Mouse (Mus musculus) liver, embryonic 13.5 days (tissue): Measurements from ENCODE around the gene Elane. TPM values are rescaled to one million over a fixed set of nuclear protein-coding genes. Genes with fewer than 3 reads are reported as not detected.

Source experiments
- ATAC-seq: fragments of 200-750 bp; cut with Nextera tagmentation; 2 replicates; pipeline ENCODE4 v1.8.0; 2017; ENCODE audit warnings: low read depth, mild to moderate bottlenecking, moderate number of reproducible peaks, moderate library complexity
- DNase-seq: peaks from one replicate; pipeline ENCODE4 v3.0.0; 2022
- H3K27ac ChIP-seq: fragments of 300-500 bp; sonication (generic); 2 replicates; pipeline ENCODE4 v1.5.1; 2015; ENCODE audit warnings: moderate library complexity, mild to moderate bottlenecking, inconsistent platforms
- H3K27me3 ChIP-seq: fragments of 300-500 bp; sonication (generic); 2 replicates; pipeline ENCODE4 v1.6.1; 2015; ENCODE audit warnings: mild to moderate bottlenecking, inconsistent platforms
- H3K36me3 ChIP-seq: fragments of 300-500 bp; sonication (generic); 2 replicates; pipeline ENCODE4 v1.6.1; 2015; ENCODE audit warnings: mild to moderate bottlenecking, inconsistent platforms
- H3K4me1 ChIP-seq: fragments of 300-500 bp; sonication (generic); replicated peaks from 2 replicates; pipeline ENCODE4 v1.6.1; 2015; ENCODE audit warnings: inconsistent platforms
- H3K4me2 ChIP-seq: fragments of 300-500 bp; sonication (generic); 2 replicates; pipeline ENCODE4 v1.6.1; 2015; ENCODE audit warnings: inconsistent platforms, mild to moderate bottlenecking, moderate library complexity
- H3K4me3 ChIP-seq: fragments of 300-500 bp; sonication (generic); replicated peaks from 2 replicates; pipeline ENCODE4 v1.5.1; 2015; ENCODE audit warnings: mild to moderate bottlenecking, inconsistent platforms
- H3K9ac ChIP-seq: fragments of 300-500 bp; sonication (generic); 2 replicates; pipeline ENCODE4 v1.6.1; 2015; ENCODE audit warnings: mild to moderate bottlenecking, inconsistent platforms
- H3K9me3 ChIP-seq: fragments of 300-500 bp; sonication (generic); replicated peaks from 2 replicates; pipeline ENCODE4 v1.6.1; 2016; ENCODE audit warnings: inconsistent platforms
- WGBS: fragments of 180-500 bp; shearing (Covaris S2); methylation state at CpG from one replicate; pipeline ENCODE4 v1.1.7; 2015; ENCODE audit not compliant: insufficient replicate concordance; 5-methylcytosine and 5-hydroxymethylcytosine counted together
- polyA plus RNA-seq: library from polyadenylated mRNA; unstranded; fragments of >200 nt; fragmentation: Nextera tagmentation; extraction: Ambion mirVana; gene quantifications from 2 replicates; pipeline ENCODE4 v1.2.1, GENCODE M21; 2015

The Elane gene
- polyA plus RNA-seq, 1 experiment from 2014 or later, result 59.3 TPM

DNA sequence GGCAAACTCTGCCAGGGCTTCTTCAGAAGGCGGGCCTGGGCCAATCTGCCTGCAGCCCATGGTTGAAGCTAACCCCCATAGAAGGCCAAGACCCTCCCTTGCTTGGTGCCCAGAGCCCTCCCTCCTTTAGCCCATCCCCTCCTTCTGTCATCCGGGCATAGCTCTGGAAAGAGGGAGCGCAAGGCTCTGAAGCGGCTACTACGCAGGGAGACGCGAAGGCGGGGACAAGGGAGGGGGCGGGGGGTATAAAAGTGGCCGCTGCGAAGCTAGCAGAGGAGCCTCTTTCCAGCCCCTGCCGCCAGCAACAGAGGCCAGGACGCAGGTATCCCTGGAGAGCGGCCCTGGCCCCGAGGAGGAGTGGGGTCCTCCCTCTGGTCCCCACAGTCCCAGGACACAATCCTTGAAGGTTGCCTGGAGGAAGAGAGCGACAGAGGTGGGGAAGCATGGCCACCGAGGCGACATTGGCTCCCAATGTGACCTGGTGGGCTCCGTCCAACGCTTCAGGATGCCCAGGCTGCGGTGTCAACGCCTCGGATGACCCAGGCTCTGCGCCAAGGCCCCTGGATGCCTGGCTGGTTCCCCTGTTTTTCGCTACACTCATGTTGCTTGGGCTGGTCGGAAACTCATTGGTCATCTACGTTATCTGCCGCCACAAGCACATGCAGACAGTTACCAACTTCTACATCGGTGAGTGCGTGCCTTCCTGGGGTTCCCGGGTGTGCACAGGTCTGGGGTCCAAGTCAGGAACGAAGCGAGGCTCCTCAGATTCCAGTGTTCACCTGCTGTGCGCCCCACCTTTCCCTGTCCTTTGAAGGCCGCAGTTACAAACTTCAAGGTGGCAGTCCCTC, 32.4 kb downstream of the Elane start:
- Histone ChIP-seq H3K9ac (peak overlapping the region; percentile 35), H3K4me2 (peak overlapping the region; percentile 98), H3K27ac (no peak overlapping the region), H3K36me3 (peaks cover under 1% of the 10 kb centered on the region; the same call in 1 of the 2 replicates), H3K27me3 (peaks cover 63% of the 10 kb centered on the region), H3K9me3 (no peaks in the 10 kb centered on the region), H3K4me1 (peaks cover 82% of the 10 kb centered on the region), H3K4me3 (peak overlapping the region; percentile 25)
- DNase-seq, result no peak
- WGBS, result 13% methylated on average over 35 of the region's 35 CpGs
- no peak for ATAC-seq

GRCm38 (mm10) chr10:79919251-79919849, 33.3 kb downstream of the Elane start:
- peaks cover 65% of the 10 kb centered on the region for H3K27me3 ChIP-seq
- H3K27ac ChIP-seq, result no peak overlapping the region
- peak overlapping the region; percentile 98; the same call in 1 of the 2 replicates for H3K4me2 ChIP-seq
- no peaks in the 10 kb centered on the region for H3K36me3 ChIP-seq
- no peak for DNase-seq
- peaks cover 74% of the 10 kb centered on the region for H3K4me1 ChIP-seq
- H3K9me3 ChIP-seq, result no peaks in the 10 kb centered on the region
- 0 out of 2 replicates have a peak overlapping the region, but pooled peaks have one; percentile 25 for H3K4me3 ChIP-seq
- ATAC-seq, result no peak
- 11% methylated on average over 21 of the region's 21 CpGs for WGBS
- H3K9ac ChIP-seq, result no peak overlapping the region

DNA sequence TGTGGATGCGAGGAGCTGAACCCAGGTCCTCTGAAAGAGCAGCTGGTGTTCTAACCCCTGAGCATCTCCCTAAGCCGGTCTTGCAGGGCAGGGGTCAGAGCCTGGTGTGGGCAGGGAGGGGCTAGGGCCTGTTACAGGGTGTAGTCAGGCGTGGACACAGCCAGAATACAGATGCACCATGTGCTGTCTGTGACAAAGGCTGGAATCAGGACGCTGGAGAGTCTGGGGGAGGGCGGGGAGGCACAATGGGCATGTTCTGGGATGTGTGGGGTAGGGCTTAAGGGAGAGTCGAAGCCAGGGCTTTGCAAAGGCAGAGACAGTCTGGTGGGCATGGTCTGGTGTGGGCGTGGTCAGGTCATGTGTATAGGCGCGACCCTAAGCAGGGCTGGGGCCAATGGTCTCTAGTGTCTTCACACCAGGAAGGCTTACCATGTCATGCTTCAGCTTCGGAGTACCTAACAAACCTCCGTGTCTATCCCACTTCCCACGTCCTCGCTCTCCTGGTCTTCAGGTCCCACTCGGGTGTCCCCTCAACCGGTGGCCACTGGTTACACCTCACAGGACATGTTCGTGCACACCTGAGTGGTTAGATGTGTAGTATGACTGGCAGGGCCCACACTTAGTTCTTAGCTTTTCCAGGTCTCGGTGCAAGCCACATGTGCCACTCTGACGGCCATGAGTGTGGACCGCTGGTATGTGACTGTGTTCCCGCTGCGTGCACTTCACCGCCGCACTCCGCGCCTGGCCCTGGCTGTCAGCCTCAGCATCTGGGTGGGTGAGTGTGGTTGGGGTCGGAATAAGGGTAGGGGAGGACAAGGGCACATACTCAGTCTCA, 34.2 kb downstream of the Elane start:
- H3K27ac ChIP-seq, result no peak overlapping the region
- DNase-seq (no peak), ATAC-seq (no peak)
- no peaks in the 10 kb centered on the region for H3K36me3 ChIP-seq
- peaks cover 65% of the 10 kb centered on the region for H3K27me3 ChIP-seq
- H3K4me3 ChIP-seq, result peak overlapping the region; percentile 30; the same call in 1 of the 2 replicates
- 30% methylated on average over 26 of the region's 26 CpGs for WGBS
- H3K9ac ChIP-seq, result no peak overlapping the region
- H3K9me3 ChIP-seq, result no peaks in the 10 kb centered on the region
- peak overlapping the region; percentile 50; the same call in 1 of the 2 replicates for H3K4me2 ChIP-seq
- H3K4me1 ChIP-seq, result peaks cover 68% of the 10 kb centered on the region

- no peak for ATAC-seq
- Histone ChIP-seq H3K4me3 (peak within 1 kb of the TSS; percentile 30), H3K36me3 (no peaks in the 10 kb centered on the region), H3K9me3 (no peaks in the 10 kb centered on the region), H3K4me1 (peaks cover 67% of the 10 kb centered on the region), H3K27me3 (peaks cover 65% of the 10 kb centered on the region), H3K4me2 (peak within 1 kb of the TSS; percentile 50), H3K27ac (no peak within 1 kb of the TSS), H3K9ac (0 out of 2 replicates have a peak within 1 kb of the TSS, but pooled peaks have one; percentile 17)
- 12% methylated on average over 40 of the region's 41 CpGs for WGBS
- DNase-seq, result no peak
Measured at GRCm38 (mm10) chr10:79920958-79921535, 35.0 kb downstream of the Elane start, which contains the start of gene R3hdm4. TSS of gene R3hdm4 (minus strand) at chr10:79921208.

GRCm38 (mm10) chr10:79921572-79921971, 35.5 kb downstream of the Elane start:
- Histone ChIP-seq H3K9ac (0 out of 2 replicates have a peak overlapping the region, but pooled peaks have one; percentile 17), H3K27me3 (peaks cover 65% of the 10 kb centered on the region), H3K4me2 (peak overlapping the region; percentile 50), H3K4me1 (peaks cover 69% of the 10 kb centered on the region), H3K36me3 (no peaks in the 10 kb centered on the region), H3K9me3 (no peaks in the 10 kb centered on the region), H3K4me3 (peak overlapping the region; percentile 30), H3K27ac (no peak overlapping the region)
- DNase-seq (no peak), ATAC-seq (no peak)
- WGBS, result 13% methylated on average over 34 of the region's 34 CpGs

- H3K27ac ChIP-seq, result peak overlapping the region; percentile 88
- H3K4me3 ChIP-seq, result 0 out of 2 replicates have a peak overlapping the region, but pooled peaks have one; percentile 85
- ATAC-seq (no peak), DNase-seq (peak; percentile 85)
- 14% methylated on average over 29 of the region's 29 CpGs for WGBS
- H3K9ac ChIP-seq, result peak overlapping the region; percentile 84; the same call in 1 of the 2 replicates
- no peaks in the 10 kb centered on the region for H3K36me3 ChIP-seq
- H3K9me3 ChIP-seq, result no peaks in the 10 kb centered on the region
- peaks cover 70% of the 10 kb centered on the region for H3K4me1 ChIP-seq
- H3K4me2 ChIP-seq, result peak overlapping the region; percentile 84
- H3K27me3 ChIP-seq, result peaks cover 34% of the 10 kb centered on the region
Measured at GRCm38 (mm10) chr10:79924998-79925784, 39.1 kb downstream of the Elane start.

GRCm38 (mm10) chr10:79925785-79926490, 39.9 kb downstream of the Elane start:
- Histone ChIP-seq H3K4me2 (peak overlapping the region; percentile 84), H3K36me3 (peaks cover 7% of the 10 kb centered on the region), H3K4me3 (peak overlapping the region; percentile 85), H3K9me3 (no peaks in the 10 kb centered on the region), H3K27ac (peak overlapping the region; percentile 88), H3K9ac (peak overlapping the region; percentile 84), H3K4me1 (peaks cover 69% of the 10 kb centered on the region), H3K27me3 (peaks cover 27% of the 10 kb centered on the region)
- WGBS, result 10% methylated on average over 15 of the region's 15 CpGs
- DNase-seq, result no peak
- ATAC-seq, result peak; percentile 2; the same call in 1 of the 2 replicates

DNA sequence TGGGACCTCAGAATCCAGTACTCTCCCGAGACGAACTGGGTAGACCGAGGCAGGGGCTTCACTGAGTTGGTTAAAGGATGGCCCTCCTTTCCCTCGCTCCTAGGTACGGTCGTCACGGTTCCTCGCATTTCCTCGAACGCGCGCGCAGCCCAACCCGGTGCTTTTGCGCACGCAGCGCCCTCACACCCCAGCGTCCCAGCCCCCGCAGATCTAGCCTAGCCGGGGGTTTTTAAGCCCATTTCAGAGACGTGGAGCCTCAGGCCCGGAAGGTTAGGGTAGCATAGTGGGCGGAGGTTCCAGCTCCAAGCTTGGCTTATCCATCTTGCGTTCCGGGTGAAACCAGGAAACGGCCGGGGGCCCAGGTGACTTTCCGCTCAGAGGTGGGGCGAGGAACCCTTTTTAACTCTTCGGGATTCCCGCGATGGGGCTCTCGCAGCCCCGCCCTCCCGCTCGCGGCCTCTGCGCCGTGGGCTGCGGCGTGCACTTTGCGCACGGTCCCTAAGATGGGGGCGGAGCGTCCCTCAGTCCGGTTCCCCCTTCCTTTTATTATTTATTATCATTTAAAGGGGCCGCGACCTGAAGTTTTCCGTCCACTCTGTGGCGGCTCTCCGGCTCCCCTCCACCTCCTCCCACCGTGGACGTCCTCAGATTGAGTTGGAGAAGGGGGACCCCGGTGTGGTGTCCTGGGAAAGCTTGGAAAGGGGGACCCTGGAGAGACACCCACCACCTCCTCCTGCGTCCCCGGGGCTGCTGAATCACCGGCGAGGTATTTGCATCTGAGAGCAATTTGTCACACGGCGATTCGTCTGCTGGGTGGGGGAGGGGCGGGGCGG, 40.7 kb downstream of the Elane start, which contains the start of gene Arid3a:
Gene Arid3a (plus strand): TSS at position 553 of the 833 bp plus-strand sequence.
- Histone ChIP-seq H3K27ac (peak within 1 kb of the TSS; percentile 88), H3K4me1 (peaks cover 69% of the 10 kb centered on the region), H3K4me2 (peak within 1 kb of the TSS; percentile 84), H3K9me3 (no peaks in the 10 kb centered on the region), H3K4me3 (peak within 1 kb of the TSS; percentile 85), H3K36me3 (peaks cover 14% of the 10 kb centered on the region), H3K27me3 (peaks cover 19% of the 10 kb centered on the region), H3K9ac (peak within 1 kb of the TSS; percentile 84)
- under 1% methylated on average over 63 of the region's 63 CpGs for WGBS
- peak; percentile 69 for ATAC-seq
- DNase-seq, result peak; percentile 86
